Mouse (Mus musculus) intestine, postnatal 0 days (tissue): ENCODE measurements at regions not wholly inside any gene's neighbourhood (a gene's known extent, or its start where the extent isn't known, plus 50 kb on each side); places are given as distances from the start of the nearest gene placed in this dataset. TPM values are rescaled to one million over a fixed set of nuclear protein-coding genes. Genes with fewer than 3 reads are reported as not detected.

Experiments
- ATAC-seq: fragments of 200-750 bp; cut with Nextera tagmentation; 2 replicates; pipeline ENCODE4 v1.8.0; 2017; ENCODE audit warnings: mild to moderate bottlenecking, moderate TSS enrichment, moderate library complexity
- H3K27ac ChIP-seq: fragments of 300-500 bp; sonication (generic); 2 replicates; pipeline ENCODE4 v1.5.1; 2014; ENCODE audit warnings: mild to moderate bottlenecking, low read depth, low read length, moderate library complexity
- H3K27me3 ChIP-seq: fragments of 300-500 bp; sonication (generic); replicated peaks from 2 replicates; pipeline ENCODE4 v1.6.1; 2014; ENCODE audit warnings: low read length, mixed read lengths; ENCODE audit not compliant: control insufficient read depth, insufficient read depth
- H3K36me3 ChIP-seq: fragments of 300-500 bp; sonication (generic); 2 replicates; pipeline ENCODE4 v1.6.1; 2014; ENCODE audit warnings: mild to moderate bottlenecking, moderate library complexity; ENCODE audit not compliant: control insufficient read depth, insufficient read depth
- H3K4me1 ChIP-seq: fragments of 300-500 bp; sonication (generic); replicated peaks from 2 replicates; pipeline ENCODE4 v1.6.1; 2014; ENCODE audit warnings: antibody characterized with exemption, low read length, mixed read lengths; ENCODE audit not compliant: control insufficient read depth, insufficient read depth
- H3K4me2 ChIP-seq: fragments of 300-500 bp; sonication (generic); replicated peaks from 2 replicates; pipeline ENCODE4 v1.6.1; 2014; ENCODE audit warnings: low read depth, mild to moderate bottlenecking, moderate library complexity
- H3K4me3 ChIP-seq: fragments of 300-500 bp; sonication (generic); 2 replicates; pipeline ENCODE4 v1.5.1; 2014; ENCODE audit warnings: low read depth, low read length
- H3K9ac ChIP-seq: fragments of 300-500 bp; sonication (generic); 2 replicates; pipeline ENCODE4 v1.6.1; 2014; ENCODE audit warnings: mild to moderate bottlenecking, low read depth, low read length
- H3K9me3 ChIP-seq: fragments of 300-500 bp; sonication (generic); 2 replicates; pipeline ENCODE4 v1.6.1; 2016; ENCODE audit warnings: mixed run types; ENCODE audit not compliant: control insufficient read depth
- CTCF ChIP-seq: sonication (generic); IDR thresholded peaks from 2 replicates; pipeline ENCODE4 v1.5.1; 2016; ENCODE audit warnings: low read depth, mild to moderate bottlenecking, control low read depth, antibody characterized with exemption, moderate library complexity
- WGBS: fragments of 180-500 bp; shearing (Covaris S2); extraction: QIAGEN DNeasy Blood & Tissue Kit; methylation state at CpG from one replicate; pipeline ENCODE4 v1.1.7; 2014; 5-methylcytosine and 5-hydroxymethylcytosine counted together
- microRNA counts: library from miRNA; unstranded; fragments of <30 nt; microRNA quantifications from one replicate; lab custom pipeline; 2016
- microRNA-seq: library from miRNA; unstranded; fragments of <30 nt; microRNA quantifications from one replicate; pipeline ENCODE4, GENCODE M21; 2016

GRCm38 (mm10) chr16:92878081-92878480 is 52.1 kb upstream of the Runx1 start:
- H3K27me3 ChIP-seq = no peaks in the 10 kb centered on the region
- H3K4me2 ChIP-seq = no peak overlapping the region
- ATAC-seq = no peak
- H3K4me3 ChIP-seq = no peak overlapping the region
- 58% methylated on average over 10 of the region's 10 CpGs for WGBS
- H3K9me3 ChIP-seq = no peaks in the 10 kb centered on the region
- no peaks in the 10 kb centered on the region for H3K36me3 ChIP-seq
- TF ChIP-seq CTCF = no peak
- H3K9ac ChIP-seq = no peak overlapping the region
- H3K27ac ChIP-seq = no peak overlapping the region
- no peaks in the 10 kb centered on the region for H3K4me1 ChIP-seq

MicroRNAs in the stretch of these regions (microRNA counts, 519-probe panel; counts per million panel counts)
- 2,384 counts per million, percentile 21 among the panel's probes with 10 or more counts for microRNA mmu-miR-802 (lab: Ali Mortazavi, UCI)

Small RNA genes in the stretch of these regions (microRNA-seq; reads per million reads assigned to microRNA genes)
- gene Gm28003 = not detected
- 183 reads per million, percentile 56 among the genes with 10 or more reads in this experiment for gene Mir802
